Mouse (Mus musculus) liver, postnatal 0 days (tissue): ENCODE results near the gene Chd9. TPM values are rescaled to one million over a fixed set of nuclear protein-coding genes. Genes with fewer than 3 reads are reported as not detected.

Experiments used
- ATAC-seq: fragments of 200-750 bp; cut with Nextera tagmentation; 2 replicates; pipeline ENCODE4 v1.8.0; 2017; ENCODE audit warnings: mild to moderate bottlenecking, moderate library complexity
- DNase-seq: peaks from one replicate; pipeline ENCODE4 v3.0.0-alpha.2; 2016
- H3K27ac ChIP-seq: fragments of 300-500 bp; sonication (generic); 2 replicates; pipeline ENCODE4 v1.5.1; 2014; ENCODE audit warnings: antibody characterized with exemption, moderate library complexity, mild to moderate bottlenecking, low read depth
- H3K27me3 ChIP-seq: fragments of 300-500 bp; sonication (generic); 2 replicates; pipeline ENCODE4 v1.6.1; 2014; ENCODE audit warnings: low read length, control low read depth, mixed read lengths; ENCODE audit not compliant: insufficient read depth
- H3K36me3 ChIP-seq: fragments of 300-500 bp; sonication (generic); replicated peaks from 2 replicates; pipeline ENCODE4 v1.6.1; 2014; ENCODE audit warnings: mild to moderate bottlenecking, control low read depth, low read length, moderate library complexity, mixed read lengths; ENCODE audit not compliant: insufficient read depth
- H3K4me1 ChIP-seq: fragments of 300-500 bp; sonication (generic); 2 replicates; pipeline ENCODE4 v1.6.1; 2014; ENCODE audit warnings: antibody characterized with exemption, mild to moderate bottlenecking, control low read depth; ENCODE audit not compliant: insufficient read depth
- H3K4me2 ChIP-seq: fragments of 300-500 bp; sonication (generic); 2 replicates; pipeline ENCODE4 v1.6.1; 2014; ENCODE audit warnings: low read depth, mild to moderate bottlenecking, low read length, moderate library complexity, mixed read lengths
- H3K4me3 ChIP-seq: fragments of 300-500 bp; sonication (generic); 2 replicates; pipeline ENCODE4 v1.5.1; 2014; ENCODE audit warnings: low read depth, low read length
- H3K9ac ChIP-seq: fragments of 300-500 bp; sonication (generic); replicated peaks from 2 replicates; pipeline ENCODE4 v1.6.1; 2014; ENCODE audit warnings: mild to moderate bottlenecking, moderate library complexity
- H3K9me3 ChIP-seq: fragments of 300-500 bp; sonication (generic); 2 replicates; pipeline ENCODE4 v1.6.1; 2016; ENCODE audit warnings: mild to moderate bottlenecking, control low read depth, low read length, mixed read lengths
- CTCF ChIP-seq: sonication (generic); IDR thresholded peaks from 2 replicates; pipeline ENCODE4 v1.5.1; 2016; ENCODE audit warnings: antibody characterized with exemption, low read depth
- EP300 ChIP-seq: IDR thresholded peaks from 2 replicates; pipeline ENCODE4 v1.6.1; 2016; ENCODE audit warnings: antibody characterized with exemption, low read depth, mild to moderate bottlenecking
- WGBS: fragments of 180-500 bp; shearing (Covaris S2); extraction: QIAGEN DNeasy Blood & Tissue Kit; methylation state at CpG from one replicate; pipeline ENCODE4 v1.1.7; 2014; ENCODE audit not compliant: insufficient replicate concordance; 5-methylcytosine and 5-hydroxymethylcytosine counted together
- polyA plus RNA-seq: library from polyadenylated mRNA; unstranded; fragments of >200 nt; fragmentation: Nextera tagmentation; extraction: Ambion mirVana; gene quantifications from 2 replicates; pipeline ENCODE4 v1.2.1, GENCODE M21; 2015

Chd9 gene
- polyA plus RNA-seq, 1 experiment from 2014 or later: 32.2 TPM

- DNase-seq: no peak
- H3K4me2 ChIP-seq: no peak overlapping the region
- H3K27me3 ChIP-seq: no peaks in the 10 kb centered on the region
- no peak overlapping the region for H3K27ac ChIP-seq
- ATAC-seq: no peak
- TF ChIP-seq EP300 (no peak), CTCF (no peak)
- no peak overlapping the region for H3K4me3 ChIP-seq
- 29% methylated on average over 1 of the region's 1 CpGs for WGBS
- no peaks in the 10 kb centered on the region for H3K36me3 ChIP-seq
- no peaks in the 10 kb centered on the region for H3K9me3 ChIP-seq
- H3K4me1 ChIP-seq: peaks cover 10% of the 10 kb centered on the region
- H3K9ac ChIP-seq: no peak overlapping the region
Observed at GRCm38 (mm10) chr8:90856952-90857351, 28.8 kb downstream of the Chd9 start.

GRCm38 (mm10) chr8:90858071-90858470 is 29.9 kb downstream of the Chd9 start:
- TF ChIP-seq EP300 (no peak), CTCF (no peak)
- H3K36me3 ChIP-seq: no peaks in the 10 kb centered on the region
- H3K9me3 ChIP-seq: no peaks in the 10 kb centered on the region
- no peak overlapping the region for H3K4me3 ChIP-seq
- 86% methylated on average over 2 of the region's 2 CpGs for WGBS
- ATAC-seq (no peak), DNase-seq (no peak)
- no peak overlapping the region for H3K4me2 ChIP-seq
- H3K27ac ChIP-seq: no peak overlapping the region
- H3K27me3 ChIP-seq: no peaks in the 10 kb centered on the region
- H3K4me1 ChIP-seq: peaks cover 10% of the 10 kb centered on the region
- H3K9ac ChIP-seq: no peak overlapping the region

- no peak for DNase-seq
Observed at GRCm38 (mm10) chr8:90861266-90861944, 33.3 kb downstream of the Chd9 start.

GRCm38 (mm10) chr8:90862038-90862437 is 33.9 kb downstream of the Chd9 start:
- H3K4me2 ChIP-seq: no peak overlapping the region
- no peak overlapping the region for H3K27ac ChIP-seq
- 43% methylated on average over 9 of the region's 9 CpGs for WGBS
- DNase-seq (no peak), ATAC-seq (no peak)
- no peak for TF ChIP-seq CTCF
- no peak for TF ChIP-seq EP300
- no peaks in the 10 kb centered on the region; the same call in 1 of the 2 replicates for H3K4me1 ChIP-seq
- H3K9ac ChIP-seq: no peak overlapping the region
- H3K36me3 ChIP-seq: no peaks in the 10 kb centered on the region
- no peaks in the 10 kb centered on the region for H3K27me3 ChIP-seq
- H3K9me3 ChIP-seq: no peaks in the 10 kb centered on the region
- H3K4me3 ChIP-seq: no peak overlapping the region

More at GRCm38 (mm10) chr8:90861266-90861944, 33.3 kb downstream of the Chd9 start:
- Histone ChIP-seq H3K27me3 (no peaks in the 10 kb centered on the region), H3K4me1 (no peaks in the 10 kb centered on the region; the same call in 1 of the 2 replicates), H3K9ac (no peak overlapping the region), H3K36me3 (no peaks in the 10 kb centered on the region), H3K4me3 (no peak overlapping the region), H3K27ac (no peak overlapping the region), H3K9me3 (no peaks in the 10 kb centered on the region), H3K4me2 (no peak overlapping the region)
- TF ChIP-seq EP300 (no peak), CTCF (no peak)
- 14% methylated on average over 9 of the region's 9 CpGs for WGBS
- ATAC-seq: no peak

GRCm38 (mm10) chr8:90867061-90867460 is 38.9 kb downstream of the Chd9 start:
- TF ChIP-seq CTCF (no peak), EP300 (no peak)
- Histone ChIP-seq H3K36me3 (no peaks in the 10 kb centered on the region), H3K4me3 (no peak overlapping the region), H3K4me1 (peaks cover 31% of the 10 kb centered on the region), H3K27ac (no peak overlapping the region), H3K9ac (no peak overlapping the region), H3K4me2 (no peak overlapping the region), H3K27me3 (no peaks in the 10 kb centered on the region), H3K9me3 (no peaks in the 10 kb centered on the region)
- no peak for DNase-seq
- no peak for ATAC-seq
- WGBS: 76% methylated on average over 2 of the region's 2 CpGs

GRCm38 (mm10) chr8:90867911-90868310 is 39.8 kb downstream of the Chd9 start:
- no peaks in the 10 kb centered on the region for H3K27me3 ChIP-seq
- H3K9me3 ChIP-seq: no peaks in the 10 kb centered on the region
- TF ChIP-seq CTCF (no peak), EP300 (no peak)
- no peak overlapping the region for H3K27ac ChIP-seq
- ATAC-seq (no peak), DNase-seq (no peak)
- peaks cover 33% of the 10 kb centered on the region for H3K4me1 ChIP-seq
- H3K9ac ChIP-seq: no peak overlapping the region
- 76% methylated on average over 4 of the region's 4 CpGs for WGBS
- no peak overlapping the region for H3K4me3 ChIP-seq
- no peak overlapping the region for H3K4me2 ChIP-seq
- no peaks in the 10 kb centered on the region for H3K36me3 ChIP-seq

GRCm38 (mm10) chr8:90868334-90868733 is 40.2 kb downstream of the Chd9 start:
- WGBS: 68% methylated on average over 4 of the region's 4 CpGs
- Histone ChIP-seq H3K36me3 (no peaks in the 10 kb centered on the region), H3K4me3 (no peak overlapping the region), H3K9ac (no peak overlapping the region), H3K27me3 (no peaks in the 10 kb centered on the region), H3K4me2 (no peak overlapping the region), H3K27ac (peak overlapping the region; percentile 91; the same call in 1 of the 2 replicates), H3K9me3 (no peaks in the 10 kb centered on the region), H3K4me1 (peaks cover 33% of the 10 kb centered on the region)
- ATAC-seq: no peak
- TF ChIP-seq CTCF: no peak
- TF ChIP-seq EP300: no peak
- DNase-seq: no peak
